Mouse (Mus musculus) B cell, adult 2 months (primary cell): ENCODE results near the gene Acox1.

Experiments used
- DNase-seq, 2 experiments: peaks; one replicate each; pipeline ENCODE4 v3.0.0; 2022

Gene Acox1

GRCm38 (mm10) chr11:116127986-116128385 is 70.9 kb downstream of the Acox1 start:
- no peak for DNase-seq

- no peak for DNase-seq
These were observed 71.5 kb downstream of the Acox1 start, which contains the start of gene Trim47 for GRCm38 (mm10) chr11:116127156-116127980. Trim47 (minus strand) TSS chr11:116127210.

- DNase-seq = no peak
These were observed 72.6 kb downstream of the Acox1 start for GRCm38 (mm10) chr11:116126261-116126660.
